Mouse (Mus musculus) ES-E14 (cell line): ENCODE data around the gene Cmbl.

Experiments
- CHD2 ChIP-seq: IDR thresholded peaks from 2 replicates; pipeline ENCODE4 v1.6.1; 2014; ENCODE audit warnings: mild to moderate bottlenecking, low read depth, low read length, inconsistent platforms
- HCFC1 ChIP-seq: IDR thresholded peaks from 2 replicates; pipeline ENCODE4 v1.6.1; 2012; ENCODE audit warnings: low read length, inconsistent platforms, borderline replicate concordance; ENCODE audit not compliant: insufficient read depth
- MAFK ChIP-seq: IDR thresholded peaks from 2 replicates; pipeline ENCODE4 v1.6.1; 2014; ENCODE audit warnings: mild to moderate bottlenecking, low read depth, low read length, inconsistent platforms; ENCODE audit not compliant: insufficient read depth

GRCm38 (mm10) chr15:31601646-31602374 is 36.6 kb downstream of the Cmbl start, which contains the start of the genes Cct5 and Fam173b:
- TF ChIP-seq HCFC1 (peak; percentile 60; the same call in 1 of the 2 replicates), MAFK (no peak), CHD2 (peak; percentile 99)
